Mouse (Mus musculus): ENCODE results near the gene Taz. TPM values are rescaled to one million over a fixed set of nuclear protein-coding genes. Genes with fewer than 3 reads are reported as not detected.

Taz gene
- polyA plus RNA-seq, 2 experiments, result 18.7 TPM

- Histone ChIP-seq H3K36me3 (replicated peaks; ENCODE audit: control insufficient read depth, insufficient read depth, low read depth) (no peaks in the 10 kb centered on the region; the same call in 1 of the 2 replicates), H3K4me3 (ENCODE audit: insufficient read depth in 1 of 2, low read depth in 2 of 2, low read length in 2 of 2) (no peak overlapping the region), H3K9me3 (ENCODE audit: control insufficient read depth, low read length) (no peaks in the 10 kb centered on the region), H3K9ac (replicated peaks) (no peak overlapping the region), H3K4me1 (replicated peaks; ENCODE audit: control insufficient read depth in 2 of 2, insufficient read depth in 2 of 2, low read length in 1 of 2) (peaks cover 0 to 5% of the 10 kb centered on the region in 2 experiments; a peak in 2 of 4 replicates), H3K4me2 (ENCODE audit: low read depth) (no peak overlapping the region), H3K27me3 (ENCODE audit: control insufficient read depth, insufficient read depth, low read length) (no peaks in the 10 kb centered on the region), H3K27ac (no peak overlapping the region)
- 62% methylated on average over 3 of the region's 3 CpGs for WGBS (ENCODE audit: insufficient replicate concordance)
- DNase-seq (ENCODE audit: low read depth in 3 of 3, low spot score in 3 of 3), result no peak
- no peak for ATAC-seq (ENCODE audit: insufficient read depth)
- no peak for TF ChIP-seq EP300 (IDR thresholded peaks at IDR 0.05; ENCODE audit: low read depth)
- no peak for TF ChIP-seq CTCF (IDR thresholded peaks at IDR 0.05; ENCODE audit: low read depth)
These were observed 24.0 kb upstream of the Taz start for GRCm38 (mm10) chrX:74257746-74258145.

- TF ChIP-seq CTCF (IDR thresholded peaks at IDR 0.05; ENCODE audit: low read depth) (no peak), EP300 (IDR thresholded peaks at IDR 0.05; ENCODE audit: low read depth) (no peak)
- peaks cover 3 to 7% of the 10 kb centered on the region in 2 experiments; a peak in 3 of 4 replicates for H3K4me1 ChIP-seq (replicated peaks; ENCODE audit: control insufficient read depth in 2 of 2, insufficient read depth in 2 of 2, low read length in 1 of 2)
These were observed 12.0 kb upstream of the Taz start for GRCm38 (mm10) chrX:74269736-74270061.

GRCm38 (mm10) chrX:74270062-74270901 lies 11.4 kb upstream of the Taz start, which contains the start of gene Rpl10:
Gene Rpl10 (plus strand): TSS chrX:74270812.
- DNase-seq (ENCODE audit: low read depth in 3 of 3, low spot score in 3 of 3) (peak; percentile 91 to 93 (median 93)), ATAC-seq (ENCODE audit: insufficient read depth) (peak; percentile 92)
- H3K4me2 ChIP-seq (ENCODE audit: low read depth), result peak within 1 kb of the TSS; percentile 75
- WGBS (ENCODE audit: insufficient replicate concordance), result 13% methylated on average over 42 of the region's 42 CpGs
- no peaks in the 10 kb centered on the region for H3K9me3 ChIP-seq (ENCODE audit: control insufficient read depth, low read length)
- H3K9ac ChIP-seq (replicated peaks), result peak within 1 kb of the TSS; percentile 88
- peak within 1 kb of the TSS; percentile 89 for H3K27ac ChIP-seq
- H3K27me3 ChIP-seq (ENCODE audit: control insufficient read depth, insufficient read depth, low read length), result no peaks in the 10 kb centered on the region
- TF ChIP-seq EP300 (IDR thresholded peaks at IDR 0.05; ENCODE audit: low read depth) (peak; percentile 31), CTCF (IDR thresholded peaks at IDR 0.05; ENCODE audit: low read depth) (peak; percentile 60)
- peak within 1 kb of the TSS; percentile 72 to 99 for H3K4me3 ChIP-seq (ENCODE audit: insufficient read depth in 1 of 2, low read depth in 2 of 2, low read length in 2 of 2)
- peaks cover 10% of the 10 kb centered on the region; the same call in 1 of the 2 replicates for H3K36me3 ChIP-seq (replicated peaks; ENCODE audit: control insufficient read depth, insufficient read depth, low read depth)
- H3K4me1 ChIP-seq (replicated peaks; ENCODE audit: control insufficient read depth in 2 of 2, insufficient read depth in 2 of 2, low read length in 1 of 2), result peaks cover 3 to 7% of the 10 kb centered on the region in 2 experiments; a peak in 3 of 4 replicates

More at GRCm38 (mm10) chrX:74269736-74270061, 12.0 kb upstream of the Taz start:
- Histone ChIP-seq H3K27me3 (ENCODE audit: control insufficient read depth, insufficient read depth, low read length) (no peaks in the 10 kb centered on the region), H3K27ac (peak overlapping the region; percentile 89), H3K4me3 (ENCODE audit: insufficient read depth in 1 of 2, low read depth in 2 of 2, low read length in 2 of 2) (peak overlapping the region; percentile 72 to 99), H3K9me3 (ENCODE audit: control insufficient read depth, low read length) (no peaks in the 10 kb centered on the region), H3K4me2 (ENCODE audit: low read depth) (peak overlapping the region; percentile 75), H3K36me3 (replicated peaks; ENCODE audit: control insufficient read depth, insufficient read depth, low read depth) (peaks cover 10% of the 10 kb centered on the region; the same call in 1 of the 2 replicates), H3K9ac (replicated peaks) (peak overlapping the region; percentile 71)
- 31% methylated on average over 3 of the region's 3 CpGs for WGBS (ENCODE audit: insufficient replicate concordance)
- ATAC-seq (ENCODE audit: insufficient read depth) (0 out of 2 replicates have a peak, but pooled peaks have one; percentile 2), DNase-seq (ENCODE audit: low read depth in 3 of 3, low spot score in 3 of 3) (no peak)

- peaks cover 3 to 7% of the 10 kb centered on the region in 2 experiments; a peak in 3 of 4 replicates for H3K4me1 ChIP-seq (replicated peaks; ENCODE audit: control insufficient read depth in 2 of 2, insufficient read depth in 2 of 2, low read length in 1 of 2)
- peak overlapping the region; percentile 62 for H3K27ac ChIP-seq
- no peak for ATAC-seq (ENCODE audit: insufficient read depth)
- no peaks in the 10 kb centered on the region for H3K9me3 ChIP-seq (ENCODE audit: control insufficient read depth, low read length)
- whole genome bisulfite sequencing (ENCODE audit: insufficient replicate concordance), result 11% methylated on average over 27 of the region's 27 CpGs
- peak overlapping the region; percentile 72 for H3K4me2 ChIP-seq (ENCODE audit: low read depth)
- H3K27me3 ChIP-seq (ENCODE audit: control insufficient read depth, insufficient read depth, low read length), result no peaks in the 10 kb centered on the region
- H3K36me3 ChIP-seq (replicated peaks; ENCODE audit: control insufficient read depth, insufficient read depth, low read depth), result peaks cover 10% of the 10 kb centered on the region; the same call in 1 of the 2 replicates
- no peak for DNase-seq (ENCODE audit: low read depth in 3 of 3, low spot score in 3 of 3)
- TF ChIP-seq CTCF (IDR thresholded peaks at IDR 0.05; ENCODE audit: low read depth) (no peak), EP300 (IDR thresholded peaks at IDR 0.05; ENCODE audit: low read depth) (no peak)
- peak overlapping the region; percentile 72 to 99 for H3K4me3 ChIP-seq (ENCODE audit: insufficient read depth in 1 of 2, low read depth in 2 of 2, low read length in 2 of 2)
- H3K9ac ChIP-seq (replicated peaks), result peak overlapping the region; percentile 88
These were observed 10.7 kb upstream of the Taz start for GRCm38 (mm10) chrX:74270902-74271551.

All from liver, embryonic 14.5 days (tissue).